Mouse (Mus musculus) spleen, adult 2 months (tissue): ENCODE measurements around the gene Rccd1. TPM values are rescaled to one million over a fixed set of nuclear protein-coding genes. Genes with fewer than 3 reads are reported as not detected.
A peak's percentile ranks its signal among the peaks of the same experiment; 100 is the strongest.

Experiments used
- DNase-seq, 2 experiments: peaks; one replicate each; pipeline versions ENCODE4 v3.0.0 to v3.0.0-alpha.2; 2012 to 2021; ENCODE audit warnings: low spot score in 2 of 2, low read depth in 1 of 2
- H3K27ac ChIP-seq: fragments of 200-500 bp; 2 replicates; pipeline ENCODE4 v1.5.1; 2012; ENCODE audit warnings: low read length, inconsistent platforms; ENCODE audit not compliant: insufficient read depth
- H3K27me3 ChIP-seq: fragments of 200-500 bp; 2 replicates; pipeline ENCODE4 v1.6.1; 2012; ENCODE audit warnings: mild to moderate bottlenecking, moderate library complexity, low read length, inconsistent platforms; ENCODE audit not compliant: control insufficient read depth, insufficient read depth
- H3K36me3 ChIP-seq: fragments of 200-500 bp; 2 replicates; pipeline ENCODE4 v1.6.1; 2012; ENCODE audit warnings: mild to moderate bottlenecking, low read length, inconsistent platforms; ENCODE audit not compliant: control insufficient read depth, insufficient read depth
- H3K4me1 ChIP-seq: fragments of 200-500 bp; 2 replicates; pipeline ENCODE4 v1.6.1; 2011; ENCODE audit warnings: inconsistent platforms; ENCODE audit not compliant: control insufficient read depth, insufficient read depth, insufficient read length
- H3K4me3 ChIP-seq: fragments of 200-500 bp; 2 replicates; pipeline ENCODE4 v1.5.1; 2011; ENCODE audit warnings: mild to moderate bottlenecking, inconsistent platforms; ENCODE audit not compliant: insufficient read depth, insufficient read length; ENCODE audit errors: extremely low read depth
- CTCF ChIP-seq: fragments of 200-500 bp; IDR thresholded peaks from 2 replicates; pipeline ENCODE4 v1.5.1; 2011; ENCODE audit warnings: mild to moderate bottlenecking, inconsistent platforms; ENCODE audit not compliant: insufficient read depth, insufficient read length, insufficient replicate concordance; ENCODE audit errors: extremely low read depth
- POLR2A ChIP-seq: fragments of 200-500 bp; IDR thresholded peaks from 2 replicates; pipeline ENCODE4 v1.6.1; 2011; ENCODE audit warnings: low read depth, low read length, inconsistent platforms
- WGBS: fragments of 180-500 bp; shearing (Covaris S2); methylation state at CpG from one replicate; pipeline ENCODE4 v1.1.7; 2018; 5-methylcytosine and 5-hydroxymethylcytosine counted together
- polyA plus RNA-seq: library from polyadenylated mRNA; depleted of rRNA; stranded (reverse); fragments of >200 nt; gene quantifications from 2 replicates; pipeline ENCODE4 v1.2.3, GENCODE M21; 2012

Gene Rccd1
- polyA plus RNA-seq, 1 experiment, result 13.2 TPM

- WGBS, result 87% methylated on average over 2 of the region's 2 CpGs
- no peak for DNase-seq
- TF ChIP-seq CTCF (no peak), POLR2A (no peak)
- Histone ChIP-seq H3K36me3 (peaks cover 48% of the 10 kb centered on the region), H3K27me3 (no peaks in the 10 kb centered on the region), H3K27ac (no peak overlapping the region), H3K4me1 (no peaks in the 10 kb centered on the region), H3K4me3 (no peak overlapping the region)
These were observed 43.3 kb downstream of the Rccd1 start for GRCm38 (mm10) chr7:80280998-80281397.

- DNase-seq, result no peak
- Histone ChIP-seq H3K4me1 (no peaks in the 10 kb centered on the region), H3K36me3 (peaks cover 43% of the 10 kb centered on the region), H3K4me3 (no peak overlapping the region), H3K27me3 (no peaks in the 10 kb centered on the region), H3K27ac (no peak overlapping the region)
- WGBS, result 91% methylated on average over 10 of the region's 10 CpGs
- TF ChIP-seq CTCF (no peak), POLR2A (no peak)
These were observed 44.2 kb downstream of the Rccd1 start for GRCm38 (mm10) chr7:80280032-80280431.

- no peak overlapping the region for H3K27ac ChIP-seq
- H3K4me1 ChIP-seq, result no peaks in the 10 kb centered on the region
- TF ChIP-seq CTCF, result no peak
- DNase-seq, result no peak
- WGBS, result 96% methylated on average over 4 of the region's 4 CpGs
- no peak overlapping the region for H3K4me3 ChIP-seq
- peaks cover 25% of the 10 kb centered on the region for H3K36me3 ChIP-seq
- no peaks in the 10 kb centered on the region for H3K27me3 ChIP-seq
These were observed 47.9 kb downstream of the Rccd1 start for GRCm38 (mm10) chr7:80276374-80276773.

- no peak overlapping the region for H3K27ac ChIP-seq
- H3K36me3 ChIP-seq, result peaks cover 12% of the 10 kb centered on the region
- H3K27me3 ChIP-seq, result no peaks in the 10 kb centered on the region
- H3K4me1 ChIP-seq, result peaks cover 4% of the 10 kb centered on the region; the same call in 1 of the 2 replicates
- 88% methylated on average over 2 of the region's 2 CpGs for WGBS
- H3K4me3 ChIP-seq, result no peak overlapping the region
- DNase-seq, result no peak
- no peak for TF ChIP-seq POLR2A
- TF ChIP-seq CTCF, result no peak
These were observed 50.8 kb downstream of the Rccd1 start for GRCm38 (mm10) chr7:80273456-80273855.

GRCm38 (mm10) chr7:80269751-80270255, 54.5 kb downstream of the Rccd1 start:
- DNase-seq, result no peak
- peak overlapping the region; percentile 92 for H3K4me3 ChIP-seq
- TF ChIP-seq POLR2A, result no peak
- no peak for TF ChIP-seq CTCF
- H3K27me3 ChIP-seq, result no peaks in the 10 kb centered on the region
- peaks cover 4% of the 10 kb centered on the region for H3K36me3 ChIP-seq
- peaks cover 4% of the 10 kb centered on the region; the same call in 1 of the 2 replicates for H3K4me1 ChIP-seq
- under 1% methylated on average over 23 of the region's 23 CpGs for WGBS
- H3K27ac ChIP-seq, result no peak overlapping the region

GRCm38 (mm10) chr7:80268897-80269750, 55.1 kb downstream of the Rccd1 start, which contains the start of gene Vps33b:
Gene Vps33b, plus strand, starts transcription at chr7:80269649.
- TF ChIP-seq CTCF (no peak), POLR2A (peak; percentile 33)
- Histone ChIP-seq H3K4me1 (peaks cover 4% of the 10 kb centered on the region; the same call in 1 of the 2 replicates), H3K27me3 (no peaks in the 10 kb centered on the region), H3K4me3 (peak within 1 kb of the TSS; percentile 92), H3K36me3 (peaks cover 9% of the 10 kb centered on the region), H3K27ac (peak within 1 kb of the TSS; percentile 60)
- peak; percentile 86 to 95 for DNase-seq
- WGBS, result 3% methylated on average over 21 of the region's 21 CpGs

- WGBS, result 82% methylated on average over 1 of the region's 1 CpGs
- no peak overlapping the region for H3K4me3 ChIP-seq
- no peak for TF ChIP-seq POLR2A
- H3K27ac ChIP-seq, result no peak overlapping the region
- peaks cover 9% of the 10 kb centered on the region for H3K36me3 ChIP-seq
- no peaks in the 10 kb centered on the region for H3K27me3 ChIP-seq
- peaks cover 4% of the 10 kb centered on the region; the same call in 1 of the 2 replicates for H3K4me1 ChIP-seq
- no peak for DNase-seq
These were observed 56.5 kb downstream of the Rccd1 start for GRCm38 (mm10) chr7:80267764-80268163.
